Mouse (Mus musculus): ENCODE measurements at regions not wholly inside any gene's neighbourhood (a gene's known extent, or its start where the extent isn't known, plus 50 kb on each side); places are given as distances from the start of the nearest gene placed in this dataset.

- TF ChIP-seq POLR2A (IDR thresholded peaks at IDR 0.05; ENCODE audit: control insufficient read depth, extremely low read depth, insufficient read depth, low read length, poor library complexity) (no peak), CTCF (IDR thresholded peaks at IDR 0.05; ENCODE audit: borderline replicate concordance, control insufficient read depth, extremely low read depth, insufficient read depth, low read length, poor library complexity) (no peak)
Observed at GRCm38 (mm10) chr1:127045711-127046420, 158.9 kb upstream of the Mgat5 start.

Data from thymus, adult 2 months (tissue).